Mouse (Mus musculus) fibroblast of lung, adult 2 months (primary cell): ENCODE results near the gene Ccdc105.

Experiments
- DNase-seq: peaks from one replicate; pipeline ENCODE4 v3.0.0-alpha.2; 2011; ENCODE audit warnings: low read depth

Gene Ccdc105

GRCm38 (mm10) chr10:78752452-78753191, at the start of gene Ccdc105:
Gene Ccdc105, minus strand, starts transcription at chr10:78753065.
- DNase-seq = no peak

GRCm38 (mm10) chr10:78801449-78801848, 48.6 kb upstream of the Ccdc105 start:
- DNase-seq = no peak

- no peak for DNase-seq
These were observed 37.7 kb upstream of the Ccdc105 start for GRCm38 (mm10) chr10:78790561-78790960.

GRCm38 (mm10) chr10:78787566-78788087, 34.8 kb upstream of the Ccdc105 start:
- peak; percentile 27 for DNase-seq

GRCm38 (mm10) chr10:78779981-78780651, 27.3 kb upstream of the Ccdc105 start, which contains the start of gene Slc1a6:
Gene Slc1a6, plus strand, starts transcription at chr10:78780496.
- DNase-seq = no peak

GRCm38 (mm10) chr10:78779527-78779926, 26.7 kb upstream of the Ccdc105 start:
- DNase-seq = no peak

GRCm38 (mm10) chr10:78775830-78776229, 23.0 kb upstream of the Ccdc105 start:
- no peak for DNase-seq

GRCm38 (mm10) chr10:78765570-78765969, 12.7 kb upstream of the Ccdc105 start:
- no peak for DNase-seq

GRCm38 (mm10) chr10:78756021-78756420, 3.2 kb upstream of the Ccdc105 start:
- DNase-seq = peak; percentile 40

- no peak for DNase-seq
These were observed 3.9 kb downstream of the Ccdc105 start for GRCm38 (mm10) chr10:78748946-78749345.

- DNase-seq = no peak
These were observed 4.7 kb downstream of the Ccdc105 start for GRCm38 (mm10) chr10:78748161-78748560.

GRCm38 (mm10) chr10:78747035-78747721, 5.7 kb downstream of the Ccdc105 start:
- no peak for DNase-seq

GRCm38 (mm10) chr10:78745453-78746232, 7.2 kb downstream of the Ccdc105 start:
- DNase-seq = no peak

GRCm38 (mm10) chr10:78743721-78744120, 9.1 kb downstream of the Ccdc105 start:
- no peak for DNase-seq

GRCm38 (mm10) chr10:78739821-78740220, 13.0 kb downstream of the Ccdc105 start:
- no peak for DNase-seq

GRCm38 (mm10) chr10:78727876-78728275, 25.0 kb downstream of the Ccdc105 start:
- no peak for DNase-seq

GRCm38 (mm10) chr10:78727035-78727434, 25.8 kb downstream of the Ccdc105 start:
- no peak for DNase-seq

- no peak for DNase-seq
These were observed 29.4 kb downstream of the Ccdc105 start for GRCm38 (mm10) chr10:78723416-78723815.

GRCm38 (mm10) chr10:78722654-78723053, 30.2 kb downstream of the Ccdc105 start:
- DNase-seq = no peak

- DNase-seq = peak; percentile 49
These were observed 30.8 kb downstream of the Ccdc105 start for GRCm38 (mm10) chr10:78722036-78722435.

- no peak for DNase-seq
These were observed 34.8 kb downstream of the Ccdc105 start, which contains the start of gene Casp14 for GRCm38 (mm10) chr10:78718056-78718455. Gene Casp14, minus strand, starts transcription at chr10:78718294.

GRCm38 (mm10) chr10:78716231-78716630, 36.6 kb downstream of the Ccdc105 start:
- DNase-seq = no peak
